Mouse (Mus musculus) limb, embryonic 10.5 days (tissue): ENCODE measurements at regions not wholly inside any gene's neighbourhood (a gene's known extent, or its start where the extent isn't known, plus 50 kb on each side); places are given as distances from the start of the nearest gene placed in this dataset.
"Not testable (repeated sequence)": the region's sequence is repeated elsewhere in the genome, so short reads cannot be mapped to it uniquely, and the experiment has no call there.

Experiments used
- DNase-seq: peaks from one replicate; pipeline ENCODE4 v3.0.0-alpha.2; 2017; ENCODE audit warnings: low spot score
- H3K27ac ChIP-seq: fragments of 300-500 bp; sonication (generic); 2 replicates; pipeline ENCODE4 v1.5.1; 2016; ENCODE audit warnings: mild to moderate bottlenecking
- H3K27me3 ChIP-seq: fragments of 300-500 bp; sonication (generic); 2 replicates; pipeline ENCODE4 v1.6.1; 2016; ENCODE audit warnings: low read depth, mild to moderate bottlenecking; ENCODE audit not compliant: poor library complexity, severe bottlenecking
- H3K36me3 ChIP-seq: fragments of 300-500 bp; sonication (generic); 2 replicates; pipeline ENCODE4 v1.6.1; 2016; ENCODE audit warnings: mild to moderate bottlenecking, moderate library complexity
- H3K4me1 ChIP-seq: fragments of 300-500 bp; sonication (generic); 2 replicates; pipeline ENCODE4 v1.6.1; 2016
- H3K4me3 ChIP-seq: fragments of 300-500 bp; sonication (generic); 2 replicates; pipeline ENCODE4 v1.5.1; 2016; ENCODE audit warnings: mild to moderate bottlenecking, moderate library complexity
- H3K9me3 ChIP-seq: fragments of 300-500 bp; sonication (generic); replicated peaks from 2 replicates; pipeline ENCODE4 v1.6.1; 2016; ENCODE audit warnings: mild to moderate bottlenecking
- WGBS: fragments of 180-500 bp; shearing (Covaris S2); methylation state at CpG from one replicate; pipeline ENCODE4 v1.1.7; 2016; 5-methylcytosine and 5-hydroxymethylcytosine counted together

- no peaks in the 10 kb centered on the region for H3K9me3 ChIP-seq
- 89% methylated on average over 4 of the region's 4 CpGs for WGBS
- H3K4me3 ChIP-seq: no peak overlapping the region
- DNase-seq: no peak
- no peak overlapping the region for H3K27ac ChIP-seq
- no peaks in the 10 kb centered on the region for H3K36me3 ChIP-seq
- H3K27me3 ChIP-seq: no peaks in the 10 kb centered on the region
- peaks cover 26% of the 10 kb centered on the region for H3K4me1 ChIP-seq
Observed at GRCm38 (mm10) chr1:51583871-51584270, 105.6 kb upstream of the Nabp1 start.

GRCm38 (mm10) chr1:51580074-51580473, 101.8 kb upstream of the Nabp1 start:
- no peaks in the 10 kb centered on the region for H3K27me3 ChIP-seq
- H3K4me1 ChIP-seq: peaks cover 23% of the 10 kb centered on the region
- H3K27ac ChIP-seq: no peak overlapping the region
- DNase-seq: no peak
- no peak overlapping the region for H3K4me3 ChIP-seq
- H3K9me3 ChIP-seq: no peaks in the 10 kb centered on the region
- WGBS: 39% methylated on average over 7 of the region's 7 CpGs
- no peaks in the 10 kb centered on the region for H3K36me3 ChIP-seq

DNA sequence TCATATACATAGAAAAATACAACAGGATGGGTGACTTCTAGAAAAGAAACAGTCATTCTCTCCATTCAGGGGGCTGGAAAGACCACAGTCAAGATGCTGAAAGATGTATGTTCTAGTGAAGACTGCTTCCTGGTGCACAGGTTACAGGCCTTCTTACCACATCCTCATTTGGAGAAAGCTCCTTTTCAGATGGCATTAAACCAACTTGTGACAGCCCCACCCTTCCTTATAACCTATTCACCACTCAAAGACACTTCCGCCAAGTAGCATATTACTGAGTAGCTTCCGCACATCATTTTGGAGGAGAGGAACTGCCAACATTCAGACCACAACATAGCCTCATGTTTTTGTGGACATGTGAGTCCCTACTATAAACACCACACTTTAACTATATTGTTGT, 99.5 kb upstream of the Nabp1 start:
- 95% methylated on average over 2 of the region's 2 CpGs for WGBS
- no peaks in the 10 kb centered on the region for H3K36me3 ChIP-seq
- H3K4me1 ChIP-seq: peaks cover 17% of the 10 kb centered on the region
- H3K4me3 ChIP-seq: no peak overlapping the region
- H3K27me3 ChIP-seq: no peaks in the 10 kb centered on the region
- no peaks in the 10 kb centered on the region for H3K9me3 ChIP-seq
- no peak overlapping the region for H3K27ac ChIP-seq
- DNase-seq: no peak

DNA sequence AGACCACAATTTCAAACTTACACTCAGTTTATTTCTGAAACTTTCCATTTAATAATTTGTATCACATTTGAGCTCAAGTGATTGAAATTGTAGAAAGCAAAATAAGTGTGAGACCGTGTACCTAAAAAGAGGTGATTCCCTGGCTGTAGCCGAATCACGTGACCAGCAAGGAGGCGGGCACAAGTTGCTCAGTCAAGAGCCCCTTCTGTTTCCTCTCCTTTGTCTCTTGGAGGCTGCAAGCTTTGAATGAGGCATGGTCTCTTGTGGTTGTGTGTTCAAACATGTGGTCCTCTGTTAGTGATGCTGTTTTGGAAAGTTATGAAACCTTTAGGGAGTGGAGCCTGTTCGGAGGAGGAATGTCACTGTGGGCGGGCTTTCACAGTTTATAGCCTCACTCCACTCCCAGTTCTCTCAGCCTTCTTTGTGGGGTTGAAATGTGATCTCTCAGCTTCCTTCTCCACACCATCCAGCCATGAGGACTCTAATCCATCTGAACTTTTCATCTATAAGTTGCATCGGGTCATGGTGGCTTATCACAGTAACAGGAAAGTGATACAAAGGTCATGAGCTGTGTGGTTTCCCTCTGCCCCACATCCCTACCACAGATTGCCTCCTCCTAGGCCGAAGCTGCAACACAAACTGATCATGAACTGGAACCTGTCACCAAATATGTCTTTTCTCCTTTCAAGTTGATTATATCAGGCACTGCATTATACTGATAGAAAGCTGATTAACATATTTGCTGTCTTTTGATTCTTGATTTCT, 94.3 kb upstream of the Nabp1 start:
- whole genome bisulfite sequencing: 87% methylated on average over 8 of the region's 8 CpGs
- no peaks in the 10 kb centered on the region for H3K36me3 ChIP-seq
- no peaks in the 10 kb centered on the region for H3K9me3 ChIP-seq
- peaks cover 3% of the 10 kb centered on the region; the same call in 1 of the 2 replicates for H3K4me1 ChIP-seq
- no peak overlapping the region for H3K4me3 ChIP-seq
- H3K27ac ChIP-seq: no peak overlapping the region
- no peaks in the 10 kb centered on the region for H3K27me3 ChIP-seq
- no peak for DNase-seq

GRCm38 (mm10) chr1:51569625-51570024, 91.4 kb upstream of the Nabp1 start:
- 98% methylated on average over 4 of the region's 4 CpGs for WGBS
- H3K4me3 ChIP-seq: no peak overlapping the region
- peaks cover 12% of the 10 kb centered on the region for H3K4me1 ChIP-seq
- H3K9me3 ChIP-seq: no peaks in the 10 kb centered on the region
- no peak for DNase-seq
- no peak overlapping the region for H3K27ac ChIP-seq
- H3K36me3 ChIP-seq: no peaks in the 10 kb centered on the region
- H3K27me3 ChIP-seq: no peaks in the 10 kb centered on the region

GRCm38 (mm10) chr1:51566170-51566649, 88.0 kb upstream of the Nabp1 start:
- H3K4me1 ChIP-seq: peaks cover 9% of the 10 kb centered on the region
- 59% methylated on average over 7 of the region's 7 CpGs for WGBS
- DNase-seq: no peak
- H3K27me3 ChIP-seq: no peaks in the 10 kb centered on the region
- H3K9me3 ChIP-seq: no peaks in the 10 kb centered on the region
- H3K4me3 ChIP-seq: no peak overlapping the region
- H3K27ac ChIP-seq: no peak overlapping the region
- no peaks in the 10 kb centered on the region for H3K36me3 ChIP-seq

DNA sequence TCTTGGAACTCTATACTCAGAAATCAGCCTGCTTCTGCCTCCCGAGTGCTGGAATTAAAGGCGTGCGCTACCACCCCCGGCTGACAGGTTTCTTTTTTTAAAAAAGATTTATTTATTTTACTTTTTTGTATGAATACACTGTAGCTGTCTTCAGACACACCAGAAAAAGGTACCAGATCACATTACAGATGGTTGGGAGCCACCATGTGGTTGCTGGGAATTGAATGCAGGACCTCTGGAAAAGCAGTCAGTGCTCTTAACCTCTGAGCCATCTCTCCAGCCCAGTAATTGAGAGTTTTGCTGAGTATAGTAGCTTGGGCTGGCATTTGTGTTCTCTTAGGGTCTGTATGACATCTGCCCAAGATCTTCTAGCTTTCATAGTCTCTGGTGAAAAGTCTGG, 78.4 kb upstream of the Nabp1 start:
- WGBS: over 99% methylated on average over 4 of the region's 4 CpGs
- not testable (repeated sequence) for DNase-seq, H3K27me3 ChIP-seq

DNA sequence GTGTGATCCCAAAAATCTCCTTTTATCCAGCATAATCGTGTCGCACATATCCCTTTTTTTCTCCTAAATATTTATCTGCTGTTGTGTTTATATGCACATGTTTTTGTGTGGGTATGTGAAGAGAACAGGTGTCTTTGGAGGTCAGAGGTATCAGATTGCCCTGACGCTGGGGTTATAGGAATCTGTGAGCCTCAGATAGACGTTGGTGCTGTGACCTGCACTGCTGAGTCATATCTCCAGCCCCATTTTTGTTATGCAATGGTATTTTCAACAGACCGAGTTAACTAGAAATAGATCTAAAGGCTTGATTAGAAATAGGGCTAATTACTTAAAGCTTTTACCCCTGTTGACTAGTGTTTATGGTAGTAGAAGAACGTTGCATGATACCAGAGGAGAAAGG, 75.5 kb upstream of the Nabp1 start:
- H3K27me3 ChIP-seq: no peaks in the 10 kb centered on the region
- H3K4me1 ChIP-seq: peaks cover 5% of the 10 kb centered on the region; the same call in 1 of the 2 replicates
- H3K4me3 ChIP-seq: no peak overlapping the region
- no peak overlapping the region for H3K27ac ChIP-seq
- no peaks in the 10 kb centered on the region for H3K9me3 ChIP-seq
- 81% methylated on average over 6 of the region's 6 CpGs for WGBS
- no peaks in the 10 kb centered on the region for H3K36me3 ChIP-seq
- no peak for DNase-seq

More for the DNA sequence above, 78.4 kb upstream of the Nabp1 start:
- not testable (repeated sequence) for H3K4me1 ChIP-seq, H3K36me3 ChIP-seq, H3K9me3 ChIP-seq, H3K27ac ChIP-seq, H3K4me3 ChIP-seq

DNA sequence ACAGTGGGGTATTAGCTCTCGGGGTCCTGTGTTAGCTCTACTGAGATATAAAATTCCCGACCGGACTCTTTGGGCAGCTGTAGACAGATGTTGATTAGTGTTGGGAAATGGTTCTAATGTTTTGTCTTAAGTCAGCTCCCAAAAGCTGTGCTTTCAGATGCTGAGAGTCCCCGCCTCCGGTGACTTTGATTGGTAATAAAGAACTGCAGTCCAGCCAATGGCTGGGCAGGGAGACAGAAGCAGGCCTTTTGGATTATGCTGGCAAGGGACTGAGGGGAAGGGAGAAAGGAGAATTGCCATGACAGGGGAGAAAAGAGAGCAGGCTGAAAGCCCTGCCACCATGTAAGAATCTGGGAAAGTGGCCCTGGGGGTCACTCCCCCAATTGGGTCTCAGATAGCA, 73.4 kb upstream of the Nabp1 start:
- no peaks in the 10 kb centered on the region for H3K27me3 ChIP-seq
- 60% methylated on average over 5 of the region's 5 CpGs for WGBS
- DNase-seq: no peak
- no peak overlapping the region for H3K27ac ChIP-seq
- no peaks in the 10 kb centered on the region for H3K36me3 ChIP-seq
- H3K4me1 ChIP-seq: peaks cover 5% of the 10 kb centered on the region; the same call in 1 of the 2 replicates
- H3K4me3 ChIP-seq: no peak overlapping the region
- H3K9me3 ChIP-seq: no peaks in the 10 kb centered on the region

- 91% methylated on average over 5 of the region's 5 CpGs for WGBS
- Histone ChIP-seq H3K27ac (no peak overlapping the region), H3K4me3 (no peak overlapping the region), H3K4me1 (no peaks in the 10 kb centered on the region), H3K27me3 (no peaks in the 10 kb centered on the region), H3K36me3 (no peaks in the 10 kb centered on the region), H3K9me3 (no peaks in the 10 kb centered on the region)
- DNase-seq: no peak
Observed at GRCm38 (mm10) chr1:51542801-51543200, 64.6 kb upstream of the Nabp1 start.

DNA sequence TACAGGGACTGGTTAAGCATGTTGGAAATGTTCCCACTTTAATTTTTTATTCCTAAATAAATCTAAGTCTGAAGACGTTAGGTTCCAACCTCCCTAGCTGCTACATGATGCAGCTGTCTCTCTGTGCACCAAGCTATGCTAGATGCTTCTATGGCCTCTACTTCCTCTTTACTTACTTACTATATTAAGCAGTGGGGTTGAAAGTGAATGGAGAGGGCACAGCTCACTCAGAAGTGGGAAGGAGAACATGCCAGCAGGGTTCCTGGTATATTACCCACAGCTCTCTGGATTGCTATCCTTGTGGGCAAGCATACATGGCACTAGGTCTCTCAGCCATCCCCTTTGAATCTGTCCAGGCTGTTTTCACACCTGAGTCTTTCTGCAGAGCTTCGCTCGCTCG, 61.4 kb upstream of the Nabp1 start:
- WGBS: 83% methylated on average over 4 of the region's 4 CpGs
- DNase-seq: no peak

GRCm38 (mm10) chr1:51538836-51539235, 60.6 kb upstream of the Nabp1 start:
- Histone ChIP-seq H3K4me3 (no peak overlapping the region), H3K4me1 (no peaks in the 10 kb centered on the region), H3K36me3 (no peaks in the 10 kb centered on the region), H3K9me3 (no peaks in the 10 kb centered on the region), H3K27me3 (no peaks in the 10 kb centered on the region), H3K27ac (no peak overlapping the region)
- DNase-seq: no peak
- 83% methylated on average over 2 of the region's 2 CpGs for WGBS

More for the DNA sequence above, 61.4 kb upstream of the Nabp1 start:
- Histone ChIP-seq H3K27ac (no peak overlapping the region), H3K9me3 (no peaks in the 10 kb centered on the region), H3K27me3 (no peaks in the 10 kb centered on the region), H3K4me3 (no peak overlapping the region), H3K4me1 (no peaks in the 10 kb centered on the region), H3K36me3 (no peaks in the 10 kb centered on the region)

- Histone ChIP-seq H3K9me3 (no peaks in the 10 kb centered on the region), H3K27me3 (no peaks in the 10 kb centered on the region), H3K27ac (no peak overlapping the region), H3K4me3 (no peak overlapping the region), H3K36me3 (no peaks in the 10 kb centered on the region), H3K4me1 (no peaks in the 10 kb centered on the region)
- WGBS: 97% methylated on average over 7 of the region's 7 CpGs
- DNase-seq: no peak
Observed at GRCm38 (mm10) chr1:51537765-51538360, 59.6 kb upstream of the Nabp1 start.
